Mouse (Mus musculus) thymus, postnatal 4 days (tissue): ENCODE measurements around the gene Phgr1.
A peak's percentile ranks its signal among the peaks of the same experiment; 100 is the strongest.

ENCODE experiments used
- DNase-seq: peaks from one replicate; pipeline ENCODE4 v3.0.0; 2021

Phgr1 gene

GRCm38 (mm10) chr2:118751896-118752791 lies 20.4 kb upstream of the Phgr1 start:
- no peak for DNase-seq

GRCm38 (mm10) chr2:118752792-118753108 lies 19.8 kb upstream of the Phgr1 start:
- DNase-seq = no peak

- DNase-seq = no peak
Observed at GRCm38 (mm10) chr2:118754143-118754542, 18.4 kb upstream of the Phgr1 start.

- DNase-seq = no peak
Observed at GRCm38 (mm10) chr2:118755407-118755806, 17.2 kb upstream of the Phgr1 start.

- DNase-seq = no peak
Observed at GRCm38 (mm10) chr2:118756103-118756502, 16.5 kb upstream of the Phgr1 start.

- peak; percentile 89 for DNase-seq
Observed at GRCm38 (mm10) chr2:118759828-118760227, 12.7 kb upstream of the Phgr1 start.

GRCm38 (mm10) chr2:118760311-118761025 lies 12.1 kb upstream of the Phgr1 start:
- no peak for DNase-seq

- DNase-seq = no peak
Observed at GRCm38 (mm10) chr2:118761358-118761757, 11.2 kb upstream of the Phgr1 start.

- peak; percentile 57 for DNase-seq
Observed at GRCm38 (mm10) chr2:118761906-118762783, 10.4 kb upstream of the Phgr1 start, which contains the start of gene Ccdc9b. TSS of gene Ccdc9b (minus strand) at chr2:118762661.

GRCm38 (mm10) chr2:118762784-118763148 lies 9.8 kb upstream of the Phgr1 start:
- DNase-seq = no peak

- DNase-seq = no peak
Observed at GRCm38 (mm10) chr2:118763469-118763868, 9.1 kb upstream of the Phgr1 start.

- peak; percentile 63 for DNase-seq
Observed at GRCm38 (mm10) chr2:118764094-118764831, 8.3 kb upstream of the Phgr1 start.

GRCm38 (mm10) chr2:118764875-118765274 lies 7.7 kb upstream of the Phgr1 start:
- DNase-seq = no peak

- no peak for DNase-seq
Observed at GRCm38 (mm10) chr2:118766041-118767033, 6.2 kb upstream of the Phgr1 start.

GRCm38 (mm10) chr2:118774536-118774935 lies 2.0 kb downstream of the Phgr1 start:
- DNase-seq = no peak

- no peak for DNase-seq
Observed at GRCm38 (mm10) chr2:118775396-118775795, 2.8 kb downstream of the Phgr1 start.

- DNase-seq = no peak
Observed at GRCm38 (mm10) chr2:118775846-118776245, 3.3 kb downstream of the Phgr1 start.

- no peak for DNase-seq
Observed at GRCm38 (mm10) chr2:118776295-118776694, 3.7 kb downstream of the Phgr1 start.

- DNase-seq = no peak
Observed at GRCm38 (mm10) chr2:118778418-118778817, 5.8 kb downstream of the Phgr1 start.

GRCm38 (mm10) chr2:118779065-118779464 lies 6.5 kb downstream of the Phgr1 start:
- no peak for DNase-seq
